Mouse (Mus musculus): ENCODE results near the gene Nkd2.

Gene Nkd2

DNA sequence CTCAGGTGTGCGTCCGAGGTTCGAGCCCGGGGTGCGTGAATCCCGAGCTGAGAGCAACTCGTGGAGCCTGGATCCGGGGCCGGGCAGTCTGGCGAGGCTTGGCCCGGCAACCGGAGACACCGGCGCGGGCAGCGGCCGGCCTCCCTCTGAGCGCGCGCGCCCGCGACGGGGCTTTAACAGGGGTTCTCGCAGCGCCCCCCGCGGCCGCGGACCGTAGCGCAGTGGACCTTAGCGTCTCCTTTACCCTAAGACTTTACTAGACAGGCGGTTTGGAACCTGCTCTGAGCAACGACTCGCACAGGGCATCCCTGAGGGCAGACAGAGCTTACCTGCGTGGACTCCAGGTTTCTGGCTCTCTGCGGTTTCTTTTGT lies at the start of gene Nkd2:
Gene Nkd2, minus strand, starts transcription at position 167 of the 372 bp plus-strand sequence.
- in situ Hi-C loops (cut with MseI, MboI): no loop called here

- in situ Hi-C loops (cut with MseI, MboI): no loop called here
Measured at GRCm38 (mm10) chr13:73892493-73893178, 45.2 kb upstream of the Nkd2 start.

DNA sequence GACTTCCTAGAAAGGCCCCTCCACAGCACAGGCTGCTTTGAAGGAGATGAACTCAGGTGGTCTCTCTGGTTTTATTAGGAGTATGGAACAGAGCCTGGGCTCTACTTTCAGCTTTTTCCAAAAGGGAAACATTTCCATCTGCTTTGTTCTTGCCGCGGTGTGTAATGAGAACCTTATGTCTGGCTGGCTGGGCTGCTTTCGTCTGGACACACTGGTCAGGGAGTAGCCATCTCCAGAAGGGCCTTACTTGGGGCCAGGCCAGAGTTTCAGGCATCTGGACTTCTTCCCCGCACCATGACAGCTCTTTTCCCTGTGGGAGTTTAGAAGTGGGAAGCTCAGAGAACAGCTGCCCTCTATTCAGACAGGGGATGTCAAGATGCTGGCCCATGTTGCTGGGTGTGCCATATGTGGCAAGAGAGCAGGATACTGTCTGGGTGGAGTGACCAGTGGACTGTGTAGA lies 40.0 kb upstream of the Nkd2 start:
- in situ Hi-C loops (cut with MseI, MboI): no loop called here

- in situ Hi-C loops (cut with MseI, MboI): no loop called here
Measured at GRCm38 (mm10) chr13:73886601-73887000, 39.2 kb upstream of the Nkd2 start.

DNA sequence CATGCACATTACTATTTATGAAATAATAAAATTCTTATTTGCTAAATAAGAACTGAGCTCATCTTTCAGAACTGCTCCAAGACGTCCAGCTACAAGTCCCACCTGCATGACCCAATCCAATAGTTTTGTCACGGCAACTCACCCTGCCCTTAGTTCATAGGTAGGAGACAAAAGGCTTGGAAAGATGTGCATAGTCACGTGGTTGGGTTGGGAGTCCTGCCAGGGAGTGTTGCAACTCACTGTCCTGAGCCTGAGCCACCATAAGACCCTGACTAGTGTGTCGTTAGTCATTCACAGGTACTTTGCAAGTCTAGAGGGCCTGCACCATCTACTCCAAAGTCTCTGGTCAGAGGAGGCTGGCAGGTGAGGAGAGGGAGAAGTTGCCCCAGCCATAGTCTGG lies 38.6 kb upstream of the Nkd2 start:
- in situ Hi-C loops (cut with MseI, MboI): no loop called here

DNA sequence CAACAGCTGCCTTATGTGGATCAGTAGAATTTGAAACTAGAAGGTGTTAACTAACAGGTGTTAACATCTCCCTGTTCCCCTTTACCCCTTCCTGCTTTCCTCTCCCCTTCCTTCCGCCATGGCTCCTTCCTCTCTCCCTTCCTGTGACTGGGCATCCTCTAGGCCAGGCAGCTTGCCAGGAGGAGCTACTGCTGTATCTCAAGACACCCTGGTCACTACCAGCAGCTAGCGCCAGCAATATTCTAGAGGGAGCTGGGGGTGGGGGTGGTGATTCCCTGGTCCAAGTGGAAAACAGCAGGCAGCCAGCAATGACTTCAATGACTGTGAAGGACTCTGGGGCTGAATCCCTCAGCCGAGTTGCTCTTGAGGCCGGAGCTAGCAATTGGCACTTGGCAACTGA lies 38.2 kb upstream of the Nkd2 start:
- in situ Hi-C loops (cut with MseI, MboI): no loop called here

GRCm38 (mm10) chr13:73881347-73881746 lies 33.9 kb upstream of the Nkd2 start:
- in situ Hi-C loops (cut with MseI, MboI): no loop called here

DNA sequence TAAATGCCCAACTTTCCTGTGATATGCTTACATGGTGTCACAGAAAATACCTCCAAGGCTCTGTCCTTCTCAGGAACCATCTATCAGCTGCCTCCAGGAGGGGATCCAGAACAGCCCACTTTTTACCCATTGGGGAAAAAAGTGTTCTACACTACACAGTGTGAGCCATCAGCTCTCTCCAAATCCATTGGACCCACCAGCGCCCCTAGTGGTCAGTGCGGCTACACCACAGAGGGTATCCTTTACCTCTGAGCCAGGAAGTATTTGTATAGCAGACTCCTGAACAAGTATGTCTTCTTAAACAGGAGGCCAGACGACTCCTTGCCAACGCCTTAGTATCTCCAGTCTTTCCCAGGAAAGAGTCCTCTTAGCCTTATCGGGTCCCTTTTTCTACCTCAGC lies 32.4 kb upstream of the Nkd2 start:
- in situ Hi-C loops (cut with MseI, MboI): no loop called here

- in situ Hi-C loops (cut with MseI, MboI): no loop called here
Measured at GRCm38 (mm10) chr13:73872159-73872558, 24.7 kb upstream of the Nkd2 start.

GRCm38 (mm10) chr13:73846589-73847464 lies 604 bp downstream of the Nkd2 start:
- in situ Hi-C loops (cut with MseI, MboI): no loop called here

GRCm38 (mm10) chr13:73842696-73843095 lies 4.7 kb downstream of the Nkd2 start:
- in situ Hi-C loops (cut with MseI, MboI): no loop called here

GRCm38 (mm10) chr13:73839740-73840139 lies 7.7 kb downstream of the Nkd2 start:
- in situ Hi-C loops (cut with MseI, MboI): no loop called here

- in situ Hi-C loops (cut with MseI, MboI): no loop called here
Measured at GRCm38 (mm10) chr13:73839137-73839548, 8.3 kb downstream of the Nkd2 start.

DNA sequence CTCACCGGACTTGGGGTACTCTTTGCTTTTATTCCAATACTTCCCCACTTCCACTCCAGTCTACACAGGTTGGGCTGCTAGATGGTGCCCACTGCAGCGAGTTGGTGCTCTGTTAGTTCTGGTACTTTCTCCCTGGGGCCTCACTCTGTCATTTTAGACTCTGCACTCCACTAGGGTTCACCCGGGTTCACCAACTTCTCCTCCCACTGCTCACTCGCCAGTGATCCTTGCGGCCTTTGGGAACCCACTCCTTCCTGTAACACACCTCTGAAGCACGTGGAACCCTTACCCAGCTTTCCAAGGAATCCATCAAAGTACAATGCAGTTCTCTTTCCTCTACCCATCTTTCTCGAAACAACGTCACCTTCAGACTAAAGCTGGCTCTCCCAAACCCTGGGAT lies 9.7 kb downstream of the Nkd2 start:
- in situ Hi-C loops (cut with MseI, MboI): no loop called here

DNA sequence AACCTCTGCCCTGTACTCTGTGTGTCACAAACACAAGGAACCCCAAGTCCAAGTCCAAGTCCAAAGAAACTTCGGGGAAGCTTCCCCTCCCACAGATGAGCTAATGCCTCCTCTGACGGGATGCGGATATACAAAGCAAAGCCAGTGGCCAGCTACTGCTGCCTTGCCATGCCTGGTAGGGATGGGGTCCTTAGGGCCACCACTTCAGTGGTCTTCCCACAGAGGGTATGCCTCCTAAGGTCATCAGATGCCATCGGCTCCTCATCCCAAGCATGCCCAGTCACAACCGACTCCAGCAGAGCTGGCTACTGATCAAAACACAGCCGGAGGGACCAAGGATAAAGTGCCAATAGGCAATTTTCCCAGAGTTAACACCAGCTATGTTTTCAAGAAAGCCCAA lies 10.9 kb downstream of the Nkd2 start:
- in situ Hi-C loops (cut with MseI, MboI): no loop called here

DNA sequence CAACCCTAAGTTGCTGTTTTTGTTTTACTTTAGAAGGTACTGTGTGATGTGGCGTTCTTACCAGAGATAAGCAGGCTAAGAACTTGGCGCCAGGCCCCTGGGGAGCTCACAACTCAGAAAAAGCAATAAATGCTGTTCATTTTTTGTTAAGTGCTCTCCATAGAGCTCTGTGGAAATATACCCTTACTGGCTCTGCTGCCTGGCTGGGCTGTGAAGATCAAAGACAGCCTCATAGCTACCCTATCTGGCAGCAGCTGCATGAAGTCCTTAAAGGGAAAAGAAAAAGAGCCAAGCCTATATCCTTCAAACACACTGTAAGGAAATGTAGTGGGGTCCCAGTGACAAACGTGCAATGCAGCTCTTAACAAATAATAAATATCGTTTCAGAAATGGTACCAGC lies 11.6 kb downstream of the Nkd2 start:
- in situ Hi-C loops (cut with MseI, MboI): no loop called here

GRCm38 (mm10) chr13:73833809-73834208 lies 13.6 kb downstream of the Nkd2 start:
- in situ Hi-C loops (cut with MseI, MboI): loop anchor here (5.0 kb wide), 1 partner anchor 73 kb away; no protein-coding TSS in a partner anchor

GRCm38 (mm10) chr13:73831486-73831885 lies 15.9 kb downstream of the Nkd2 start:
- in situ Hi-C loops (cut with MseI, MboI): loop anchor here (5.0 kb wide), 1 partner anchor 76 kb away; no protein-coding TSS in a partner anchor

DNA sequence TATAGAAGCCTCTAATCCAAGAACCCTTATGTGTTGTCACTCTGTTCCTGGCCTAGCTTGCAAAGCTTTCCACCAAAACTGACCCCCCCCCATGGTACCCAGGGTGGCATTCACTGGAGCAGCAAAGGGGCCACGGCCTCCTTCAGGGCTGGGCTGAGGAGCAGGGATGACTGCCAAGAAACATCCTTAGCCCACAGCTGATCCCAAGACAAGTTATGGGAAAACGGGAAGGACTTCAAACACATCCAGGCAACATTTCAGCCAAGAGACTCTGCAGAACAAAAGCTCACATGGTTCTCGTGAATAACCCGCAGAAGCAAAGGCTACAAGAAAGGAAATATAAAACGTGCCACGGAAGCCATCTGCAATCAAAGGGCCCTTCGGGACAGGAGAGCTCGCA lies 20.2 kb downstream of the Nkd2 start:
- in situ Hi-C loops (cut with MseI, MboI): no loop called here

GRCm38 (mm10) chr13:73823711-73824110 lies 23.7 kb downstream of the Nkd2 start:
- in situ Hi-C loops (cut with MseI, MboI): loop anchor here (5.0 kb wide), 1 partner anchor 106 kb away; no protein-coding TSS in a partner anchor

- in situ Hi-C loops (cut with MseI, MboI): loop anchor here (5.0 kb wide), 1 partner anchor 105 kb away; no protein-coding TSS in a partner anchor
Measured at GRCm38 (mm10) chr13:73822187-73822800, 25.1 kb downstream of the Nkd2 start.

DNA sequence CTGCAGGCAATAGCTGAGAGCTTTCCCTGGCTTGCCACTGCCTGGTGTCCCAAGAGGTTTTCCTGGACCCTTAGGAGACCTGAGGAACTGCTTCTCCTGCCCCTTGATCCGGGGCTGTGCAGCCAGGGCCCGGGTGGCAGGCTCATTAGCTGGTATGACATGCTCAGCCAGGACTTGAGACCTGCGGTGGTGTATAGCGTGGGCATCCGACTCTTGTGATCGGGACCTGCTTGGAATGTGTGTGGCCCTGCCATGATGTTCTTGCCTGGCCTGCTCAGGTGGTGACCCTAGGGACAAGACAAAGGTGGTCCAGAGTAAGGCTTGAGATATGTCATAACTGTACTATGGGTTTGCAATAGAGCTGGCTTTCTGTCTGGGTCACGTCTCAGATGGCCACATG lies 26.2 kb downstream of the Nkd2 start:
- in situ Hi-C loops (cut with MseI, MboI): loop anchor here (5.0 kb wide), 1 partner anchor 104 kb away; no protein-coding TSS in a partner anchor
